Mouse (Mus musculus) embryonic fibroblast, embryonic 13.5 days (primary cell): ENCODE results near the gene Nup107.

Experiments
- CTCF ChIP-seq: IDR thresholded peaks from 2 replicates; pipeline ENCODE4 v1.5.1; 2011; ENCODE audit warnings: mild to moderate bottlenecking, control low read depth, low read length, moderate library complexity, borderline replicate concordance; ENCODE audit not compliant: insufficient read depth
- POLR2A ChIP-seq: IDR thresholded peaks from 2 replicates; pipeline ENCODE4 v1.6.1; 2011; ENCODE audit warnings: low read depth, mild to moderate bottlenecking, control low read depth, low read length, moderate library complexity

- TF ChIP-seq CTCF (no peak), POLR2A (no peak)
Observed at GRCm38 (mm10) chr10:117740921-117741320, 51.6 kb downstream of the Nup107 start.
